Mouse (Mus musculus): Measurements from ENCODE around the gene Fcho2. TPM values are rescaled to one million over a fixed set of nuclear protein-coding genes. Genes with fewer than 3 reads are reported as not detected.

Gene Fcho2
- total and polyA plus RNA-seq, 3 experiments = 2.2 to 5.8 TPM; not detected in 1

- TF ChIP-seq BHLHE40 (IDR thresholded peaks at IDR 0.05; ENCODE audit: borderline replicate concordance, low read depth, low read length) = no peak
- TF ChIP-seq NRF1 (IDR thresholded peaks at IDR 0.05; ENCODE audit: insufficient read depth, low read depth, low read length, poor library complexity, severe bottlenecking) = no peak
- TF ChIP-seq ZKSCAN1 (IDR thresholded peaks at IDR 0.05; ENCODE audit: low read depth, low read length) = no peak
- TF ChIP-seq POLR2AphosphoS2 (IDR thresholded peaks at IDR 0.05; ENCODE audit: low read length) = no peak
- no peak for TF ChIP-seq JUND (IDR thresholded peaks at IDR 0.05; ENCODE audit: low read depth, low read length)
- Histone ChIP-seq H3K4me1 (ENCODE audit: control insufficient read depth in 1 of 2, insufficient read depth in 2 of 2, low read length in 2 of 2) (no peaks in the 10 kb centered on the region), H3K36me3 (ENCODE audit: control insufficient read depth in 1 of 2, insufficient read depth in 2 of 2, low read length in 2 of 2) (peaks cover 0 to 9% of the 10 kb centered on the region in 2 experiments; a peak in 2 of 4 replicates), H3K4me3 (ENCODE audit: control insufficient read depth in 1 of 2, insufficient read depth in 1 of 2, low read depth in 2 of 2, low read length in 2 of 2) (no peak overlapping the region), H3K9me3 (replicated peaks; ENCODE audit: insufficient read depth, low read length) (no peaks in the 10 kb centered on the region), H3K27ac (ENCODE audit: control insufficient read depth, low read depth, low read length) (no peak overlapping the region), H3K9ac (ENCODE audit: control insufficient read depth, low read depth, low read length, poor library complexity, severe bottlenecking) (no peak overlapping the region), H3K79me2 (ENCODE audit: control insufficient read depth, insufficient read depth, low read length, poor library complexity) (no peaks in the 10 kb centered on the region), H3K27me3 (ENCODE audit: control insufficient read depth in 1 of 2, insufficient read depth in 2 of 2, low read length in 2 of 2) (no peaks in the 10 kb centered on the region)
- peak; percentile 30 for DNase-seq (ENCODE audit: low read depth, low spot score)
Observed at GRCm38 (mm10) chr13:98835740-98836139, 20.5 kb upstream of the Fcho2 start.

DNA sequence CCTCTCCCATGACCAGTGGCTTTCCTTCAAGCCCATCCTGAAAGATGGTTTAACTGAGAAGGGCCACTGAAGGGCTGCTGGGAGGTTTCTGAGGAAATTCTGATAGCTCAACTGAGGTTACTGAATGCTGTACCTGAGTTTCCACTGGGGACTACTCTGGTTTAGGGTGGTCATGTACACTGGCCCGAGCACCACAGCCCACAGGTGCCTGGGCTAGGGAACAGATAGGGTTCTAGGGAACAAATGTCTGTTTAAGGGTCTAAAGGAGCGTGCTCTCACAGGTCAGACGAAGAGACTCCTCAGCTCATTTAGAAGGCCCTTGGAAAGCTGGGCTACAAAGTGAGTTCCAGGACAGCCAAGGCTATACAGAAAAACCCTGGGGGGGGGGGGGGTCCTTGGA is 19.5 kb upstream of the Fcho2 start:
- Histone ChIP-seq H3K4me1 (ENCODE audit: control insufficient read depth in 1 of 2, insufficient read depth in 2 of 2, low read length in 2 of 2) (no peaks in the 10 kb centered on the region), H3K79me2 (ENCODE audit: control insufficient read depth, insufficient read depth, low read length, poor library complexity) (no peaks in the 10 kb centered on the region), H3K9ac (ENCODE audit: control insufficient read depth, low read depth, low read length, poor library complexity, severe bottlenecking) (no peak overlapping the region), H3K36me3 (ENCODE audit: control insufficient read depth in 1 of 2, insufficient read depth in 2 of 2, low read length in 2 of 2) (peaks cover 0 to 2% of the 10 kb centered on the region in 2 experiments; a peak in 1 of 4 replicates), H3K4me3 (ENCODE audit: control insufficient read depth in 1 of 2, insufficient read depth in 1 of 2, low read depth in 2 of 2, low read length in 2 of 2) (no peak overlapping the region), H3K27ac (ENCODE audit: control insufficient read depth, low read depth, low read length) (no peak overlapping the region), H3K9me3 (replicated peaks; ENCODE audit: insufficient read depth, low read length) (no peaks in the 10 kb centered on the region), H3K27me3 (ENCODE audit: control insufficient read depth in 1 of 2, insufficient read depth in 2 of 2, low read length in 2 of 2) (no peaks in the 10 kb centered on the region)
- TF ChIP-seq TCF12 (IDR thresholded peaks at IDR 0.05; ENCODE audit: low read depth, low read length) (no peak), ZMIZ1 (IDR thresholded peaks at IDR 0.05; ENCODE audit: low read depth, low read length) (no peak), MYC (IDR thresholded peaks at IDR 0.05; ENCODE audit: low read depth, low read length) (no peak), SIN3A (IDR thresholded peaks at IDR 0.05; ENCODE audit: low read length) (no peak), ZC3H11A (IDR thresholded peaks at IDR 0.05; ENCODE audit: low read depth, low read length) (no peak), UBTF (IDR thresholded peaks at IDR 0.05; ENCODE audit: borderline replicate concordance, insufficient read depth, low read depth, low read length) (no peak), CTCF (IDR thresholded peaks at IDR 0.05 in 2 of 3, conservative IDR thresholded peaks at IDR 0.05 in 1 of 3; ENCODE audit: control insufficient read depth in 1 of 3, insufficient read depth in 1 of 3, low read depth in 2 of 3, low read length in 3 of 3, poor library complexity in 1 of 3, severe bottlenecking in 1 of 3) (no peak), ETS1 (IDR thresholded peaks at IDR 0.05; ENCODE audit: low read depth, low read length) (no peak), MAZ (IDR thresholded peaks at IDR 0.05; ENCODE audit: low read depth, low read length) (no peak), NRF1 (IDR thresholded peaks at IDR 0.05; ENCODE audit: insufficient read depth, low read depth, low read length, poor library complexity, severe bottlenecking) (no peak), TBP (IDR thresholded peaks at IDR 0.05; ENCODE audit: low read depth, low read length) (no peak), EP300 (IDR thresholded peaks at IDR 0.05; ENCODE audit: low read depth in 1 of 2, low read length in 2 of 2) (no peak)
- DNase-seq (ENCODE audit: low read depth, low spot score) = no peak
